Mouse (Mus musculus) WW6 (cell line): ENCODE data around the gene Olfr699.
"Not testable (repeated sequence)": the region's sequence is repeated elsewhere in the genome, so short reads cannot be mapped to it uniquely, and the experiment has no call there.

ENCODE experiments used
- DNase-seq: peaks from one replicate; pipeline ENCODE4 v3.0.0-alpha.2; 2013; ENCODE audit warnings: low read depth, low spot score

Gene Olfr699

GRCm38 (mm10) chr7:106793098-106793497, at the start of gene Olfr699:
Olfr699 (minus strand) TSS chr7:106793198.
- DNase-seq = no peak

- no peak for DNase-seq
Observed at GRCm38 (mm10) chr7:106833793-106834192, 40.8 kb upstream of the Olfr699 start, which contains the start of gene Olfr702. Olfr702 (minus strand) TSS chr7:106833893.

GRCm38 (mm10) chr7:106818414-106818813, 25.4 kb upstream of the Olfr699 start:
- no peak for DNase-seq

- no peak for DNase-seq
Observed at GRCm38 (mm10) chr7:106815775-106816174, 22.8 kb upstream of the Olfr699 start.

- DNase-seq = no peak
Observed at GRCm38 (mm10) chr7:106813829-106814228, 20.8 kb upstream of the Olfr699 start, which contains the start of gene Olfr701. Olfr701 (plus strand) TSS chr7:106814129.

- no peak for DNase-seq
Observed at GRCm38 (mm10) chr7:106808734-106809133, 15.7 kb upstream of the Olfr699 start, which contains the start of gene Olfr700. Olfr700 (minus strand) TSS chr7:106808834.

- DNase-seq = no peak
Observed at GRCm38 (mm10) chr7:106788330-106788729, 4.7 kb downstream of the Olfr699 start.

- not testable (repeated sequence) for DNase-seq
Observed at GRCm38 (mm10) chr7:106761008-106761407, 32.0 kb downstream of the Olfr699 start.

GRCm38 (mm10) chr7:106758800-106759199, 34.2 kb downstream of the Olfr699 start:
- DNase-seq = no peak

GRCm38 (mm10) chr7:106755297-106755696, 37.7 kb downstream of the Olfr699 start, which contains the start of gene Olfr698:
Olfr698 (minus strand) TSS chr7:106755397.
- no peak for DNase-seq

- DNase-seq = no peak
Observed at GRCm38 (mm10) chr7:106745811-106746210, 47.2 kb downstream of the Olfr699 start.

GRCm38 (mm10) chr7:106742343-106742742, 50.7 kb downstream of the Olfr699 start, which contains the start of gene Olfr697:
Olfr697 (minus strand) TSS chr7:106742443.
- no peak for DNase-seq
